8 mouse cellular contexts compared by ENCODE assay signal in the genomic region with DNA sequence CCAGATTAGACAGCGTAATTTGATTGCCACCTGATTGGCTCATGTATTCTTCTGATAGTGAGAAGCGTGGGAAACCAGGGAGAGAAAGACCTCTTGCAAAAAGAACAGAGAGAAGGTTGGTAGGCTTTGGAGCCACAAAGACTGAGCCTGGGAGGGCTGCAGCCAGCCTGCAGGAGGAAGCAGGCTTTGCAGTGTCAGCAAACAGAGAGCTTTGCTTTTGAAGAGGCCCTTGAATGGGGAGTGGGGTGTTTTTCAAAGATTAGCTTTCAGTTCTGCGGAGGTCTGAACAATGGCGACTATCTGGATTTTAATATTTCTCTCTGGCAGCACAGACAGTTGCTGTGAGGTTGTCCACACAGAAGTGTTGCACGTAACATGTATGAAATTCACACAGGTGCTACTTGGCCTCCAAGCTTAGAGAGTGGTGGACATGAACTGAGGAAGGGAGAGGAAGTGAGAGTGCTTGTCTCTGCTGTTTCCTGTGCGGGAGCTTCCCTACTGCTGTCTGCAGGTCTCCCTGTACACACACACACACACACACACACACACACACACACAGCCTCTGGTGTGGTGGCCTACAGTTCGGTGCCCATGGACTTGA.
DNase-seq lines count a peak whose midpoint lies in the region; TF ChIP-seq lines count a peak whose summit lies in the region.

No protein-coding gene starts in this region.

- no peaks in the 10 kb centered on the region for H3K79me2 ChIP-seq in macrophage (ENCODE audit: inconsistent target)

- H3K36me3 ChIP-seq in ES-E14 (ENCODE audit: control insufficient read depth, insufficient read depth, low read length, poor library complexity, severe bottlenecking) (no peaks in the 10 kb centered on the region; the same call in 1 of the 2 replicates), macrophage (ENCODE audit: inconsistent target) (no peaks in the 10 kb centered on the region)
- peaks cover 2% of the 10 kb centered on the region; the same call in 1 of the 2 replicates for H3K36me3 ChIP-seq in heart, embryonic 10.5 days

- peak; percentile 22 to 31 for DNase-seq in frontal cortex, postnatal 10 days (ENCODE audit: low spot score in 2 of 2)
- no peak for DNase-seq in frontal cortex, postnatal 25 days (ENCODE audit: low spot score in 2 of 2)
- DNase-seq in ES-E14 (ENCODE audit: low read depth, low spot score): no peak
- no peak for DNase-seq in heart, embryonic 10.5 days (ENCODE audit: low spot score)
- no peak for DNase-seq in neural tube, embryonic 10.5 days (ENCODE audit: extremely low spot score, low spot score)
- no peak for DNase-seq in gastrocnemius, postnatal 4 days (ENCODE audit: low spot score in 2 of 2)
- no peak for DNase-seq in Muller cell, postnatal 12 days (ENCODE audit: inconsistent ontology term)

- no peaks in the 10 kb centered on the region for H3K9me3 ChIP-seq in ES-E14 (ENCODE audit: control insufficient read depth, insufficient read depth, low read depth, low read length)
- no peaks in the 10 kb centered on the region for H3K9me3 ChIP-seq in heart, embryonic 10.5 days

- in situ Hi-C loops in ES-E14 (cut with MboI; ENCODE audit: low sequenced_read_pairs in 2 of 2, unreplicated experiment in 2 of 2): no loop called here

- 59% methylated on average over 7 of the region's 7 CpGs for WGBS in heart, embryonic 10.5 days
- WGBS in macrophage (ENCODE audit: missing documents): 32% methylated on average over 6 of the region's 7 CpGs

- H3K27ac ChIP-seq in ES-E14 (ENCODE audit: insufficient read depth, low read depth, low read length, poor library complexity, severe bottlenecking) (no peak overlapping the region), macrophage (peak overlapping the region; percentile 36)
- peak overlapping the region; percentile 47; the same call in 1 of the 2 replicates for H3K27ac ChIP-seq in heart, embryonic 10.5 days

- peaks cover 4 to 25% of the 10 kb centered on the region in 2 experiments for H3K4me1 ChIP-seq in ES-E14 (ENCODE audit: control insufficient read depth in 2 of 2, insufficient read depth in 2 of 2, low read length in 2 of 2, poor library complexity in 1 of 2)
- H3K4me1 ChIP-seq in heart, embryonic 10.5 days: peaks cover 16% of the 10 kb centered on the region

- no peaks in the 10 kb centered on the region for H3K27me3 ChIP-seq in heart, embryonic 10.5 days (ENCODE audit: insufficient read depth, poor library complexity, severe bottlenecking)

- no peak overlapping the region for H3K9ac ChIP-seq in ES-E14 (ENCODE audit: insufficient read depth, low read depth, low read length, poor library complexity, severe bottlenecking)

- H3K4me3 ChIP-seq in ES-E14 (ENCODE audit: insufficient read depth in 1 of 2, low read depth in 1 of 2, low read length in 2 of 2, poor library complexity in 1 of 2, severe bottlenecking in 1 of 2) (no peak overlapping the region), macrophage (ENCODE audit: inconsistent target) (no peak overlapping the region)
- no peak overlapping the region for H3K4me3 ChIP-seq in heart, embryonic 10.5 days

TF ChIP-seq in ES-E14, 5 proteins besides CTCF, POLR2A, EP300 and RAD21:
- TF ChIP-seq CHD2 (IDR thresholded peaks at IDR 0.05; ENCODE audit: low read depth, low read length) (no peak), ZNF384 (IDR thresholded peaks at IDR 0.05; ENCODE audit: low read depth, low read length) (no peak), MAFK (IDR thresholded peaks at IDR 0.05; ENCODE audit: insufficient read depth, low read depth, low read length) (peak; percentile 18; the same call in 1 of the 2 replicates)

Comparison
In these comparisons a context has a peak if more than half of its experiments do, and no peak if none do; other contexts are left out.
1. DNase-seq: peak in frontal cortex, postnatal 10 days (2 of 2); none in frontal cortex, postnatal 25 days (0 of 2), ES-E14 (single experiment), heart, embryonic 10.5 days (single experiment), neural tube, embryonic 10.5 days (single experiment), gastrocnemius, postnatal 4 days (0 of 2) and Muller cell, postnatal 12 days (single experiment).